Comparison of ENCODE assay signal across 31 mouse cellular contexts in the genomic region with DNA sequence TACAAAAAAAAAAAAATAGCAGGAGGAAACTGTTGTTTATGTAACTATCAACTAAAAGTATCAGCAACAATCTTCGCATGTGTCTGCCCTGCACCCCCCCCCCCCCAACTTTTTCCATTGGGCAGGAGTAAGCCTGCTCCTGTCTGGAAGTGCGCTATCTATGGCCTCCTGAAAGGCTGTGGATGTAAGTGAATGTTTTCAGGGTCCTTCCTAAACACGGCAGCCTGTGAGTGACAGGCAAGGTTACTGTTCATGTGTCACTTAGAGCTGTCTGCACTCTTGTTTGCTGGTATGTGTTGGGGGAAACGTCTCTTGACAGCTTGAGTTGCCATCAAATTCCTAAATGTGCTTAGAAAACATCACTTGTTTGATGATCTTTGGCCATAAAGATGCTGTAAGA.
DNase-seq lines count a peak whose midpoint lies in the region; ATAC-seq and TF ChIP-seq lines count a peak whose summit lies in the region.
"Had no signal": no experiment of that assay in that cellular context is flagged by ENCODE, and none has a peak within 500 bp of the region (broad histone marks: within the 10 kb centered on the region; RNA-seq: fewer than 3 reads in every experiment).

No protein-coding gene starts in this region.

- no peak for DNase-seq in forebrain, embryonic 14.5 days (ENCODE audit: low spot score)
- no peak for DNase-seq in heart, postnatal 4 days
- DNase-seq in heart, postnatal 36 days = no peak
- DNase-seq in left cerebral cortex, adult 2 months (ENCODE audit: extremely low spot score in 1 of 2, low spot score in 2 of 2) = no peak
- DNase-seq in left cerebral cortex, adult 11 months (ENCODE audit: low spot score) = no peak
- DNase-seq: adrenal gland, postnatal 10 days; adrenal gland, postnatal 36 days; B cell, adult 2 months; cerebellum, adult 11 months; cerebellum, adult 2 months; cerebellum, adult 9-11 months; cerebellum, postnatal 25 days; forebrain, postnatal 0 days; gastrocnemius, adult 2 months; gastrocnemius, postnatal 14 days; heart, adult 11 months; kidney, adult 11 months; kidney, adult 8-10 months had no signal

- no peaks in the 10 kb centered on the region for H3K4me1 ChIP-seq in forebrain, embryonic 14.5 days (ENCODE audit: control insufficient read depth, insufficient read depth, low read length)
- H3K4me1 ChIP-seq in forebrain, embryonic 12.5 days = no peaks in the 10 kb centered on the region
- peaks cover 9% of the 10 kb centered on the region; the same call in 1 of the 2 replicates for H3K4me1 ChIP-seq in heart, embryonic 11.5 days (ENCODE audit: control insufficient read depth, insufficient read depth, low read length)
- H3K4me1 ChIP-seq in heart, embryonic 14.5 days (ENCODE audit: control insufficient read depth in 2 of 2, insufficient read depth in 2 of 2, low read length in 2 of 2) = peaks cover 3 to 12% of the 10 kb centered on the region in 2 experiments; a peak in 2 of 4 replicates
- H3K4me1 ChIP-seq: embryonic facial prominence, embryonic 12.5 days; embryonic facial prominence, embryonic 15.5 days; hindbrain, embryonic 13.5 days; intestine, embryonic 15.5 days; kidney, embryonic 15.5 days had no signal

- H3K4me2 ChIP-seq in forebrain, embryonic 14.5 days (ENCODE audit: low read length) = no peak overlapping the region
- H3K4me2 ChIP-seq in forebrain, embryonic 12.5 days = no peak overlapping the region
- H3K4me2 ChIP-seq in heart, embryonic 11.5 days = no peak overlapping the region
- H3K4me2 ChIP-seq in heart, embryonic 14.5 days (ENCODE audit: low read length) = 0 out of 2 replicates have a peak overlapping the region, but pooled peaks have one; percentile 11
- H3K4me2 ChIP-seq: embryonic facial prominence, embryonic 12.5 days; embryonic facial prominence, embryonic 15.5 days; heart, embryonic 15.5 days; hindbrain, embryonic 13.5 days; intestine, embryonic 15.5 days; kidney, embryonic 15.5 days had no signal

- 57% methylated on average over 4 of the region's 4 CpGs for WGBS in forebrain, embryonic 14.5 days
- 52% methylated on average over 4 of the region's 4 CpGs for WGBS in forebrain, embryonic 12.5 days
- 19% methylated on average over 4 of the region's 4 CpGs for WGBS in heart, embryonic 11.5 days (ENCODE audit: insufficient replicate concordance)
- 2% methylated on average over 4 of the region's 4 CpGs for WGBS in heart, embryonic 14.5 days

- no peaks in the 10 kb centered on the region for H3K36me3 ChIP-seq in forebrain, embryonic 14.5 days (ENCODE audit: control insufficient read depth, insufficient read depth, low read length)
- no peaks in the 10 kb centered on the region for H3K36me3 ChIP-seq in forebrain, embryonic 12.5 days (replicated peaks)
- no peaks in the 10 kb centered on the region for H3K36me3 ChIP-seq in heart, embryonic 11.5 days (ENCODE audit: control insufficient read depth, insufficient read depth, low read length)
- H3K36me3 ChIP-seq in heart, embryonic 14.5 days (ENCODE audit: control insufficient read depth, insufficient read depth, low read length) = no peaks in the 10 kb centered on the region
- H3K36me3 ChIP-seq: embryonic facial prominence, embryonic 12.5 days; embryonic facial prominence, embryonic 15.5 days; G1E; heart, embryonic 15.5 days; hindbrain, embryonic 13.5 days; intestine, embryonic 15.5 days; kidney, embryonic 15.5 days had no signal

- no peak overlapping the region for H3K9ac ChIP-seq in forebrain, embryonic 14.5 days (ENCODE audit: low read length)
- no peak overlapping the region for H3K9ac ChIP-seq in forebrain, embryonic 12.5 days
- H3K9ac ChIP-seq in heart, embryonic 11.5 days (ENCODE audit: low read depth, low read length) = no peak overlapping the region
- H3K9ac ChIP-seq in heart, embryonic 14.5 days (ENCODE audit: low read length) = no peak overlapping the region
- H3K9ac ChIP-seq: embryonic facial prominence, embryonic 12.5 days; embryonic facial prominence, embryonic 15.5 days; forebrain, postnatal 0 days; heart, embryonic 15.5 days; hindbrain, embryonic 13.5 days; intestine, embryonic 15.5 days; kidney, embryonic 15.5 days had no signal

- no peak overlapping the region for H3K4me3 ChIP-seq in forebrain, embryonic 14.5 days (ENCODE audit: low read depth, low read length)
- H3K4me3 ChIP-seq in forebrain, embryonic 12.5 days (replicated peaks) = no peak overlapping the region
- no peak overlapping the region for H3K4me3 ChIP-seq in heart, embryonic 11.5 days (ENCODE audit: low read depth, low read length)
- no peak overlapping the region for H3K4me3 ChIP-seq in heart, embryonic 14.5 days (ENCODE audit: control insufficient read depth in 1 of 2, insufficient read depth in 1 of 2, low read depth in 1 of 2, low read length in 2 of 2)
- no peak overlapping the region for H3K4me3 ChIP-seq in left cerebral cortex, adult 2 months
- H3K4me3 ChIP-seq: embryonic facial prominence, embryonic 12.5 days; embryonic facial prominence, embryonic 15.5 days; gastrocnemius, adult 2 months; heart, embryonic 15.5 days; hindbrain, embryonic 13.5 days; intestine, embryonic 15.5 days; kidney, embryonic 15.5 days had no signal

- peak; percentile 50; the same call in 1 of the 2 replicates for ATAC-seq in forebrain, embryonic 14.5 days
- no peak for ATAC-seq in forebrain, embryonic 12.5 days (ENCODE audit: low FRiP score)
- ATAC-seq in heart, embryonic 11.5 days (replicated peaks; ENCODE audit: insufficient number of reproducible peaks, low FRiP score, low TSS enrichment) = peak; percentile 79; the same call in 1 of the 2 replicates
- peak; percentile 69 for ATAC-seq in heart, embryonic 14.5 days (ENCODE audit: insufficient number of reproducible peaks, insufficient read depth, low FRiP score, low read depth)
- ATAC-seq: forebrain, postnatal 0 days; hindbrain, embryonic 16.5 days; intestine, embryonic 15.5 days; Patski had no signal

- no peaks in the 10 kb centered on the region for H3K27me3 ChIP-seq in forebrain, embryonic 14.5 days (replicated peaks; ENCODE audit: control insufficient read depth, insufficient read depth, low read length)
- H3K27me3 ChIP-seq in forebrain, embryonic 12.5 days = no peaks in the 10 kb centered on the region
- no peaks in the 10 kb centered on the region for H3K27me3 ChIP-seq in heart, embryonic 11.5 days (ENCODE audit: control insufficient read depth, insufficient read depth, low read length)
- H3K27me3 ChIP-seq in heart, embryonic 14.5 days (ENCODE audit: control insufficient read depth, insufficient read depth, low read length) = no peaks in the 10 kb centered on the region
- H3K27me3 ChIP-seq: CH12.LX; embryonic facial prominence, embryonic 12.5 days; embryonic facial prominence, embryonic 15.5 days; heart, embryonic 15.5 days; intestine, embryonic 15.5 days; kidney, embryonic 15.5 days; Patski had no signal

- no peak for TF ChIP-seq CTCF in left cerebral cortex, adult 2 months (IDR thresholded peaks at IDR 0.05)

- no peaks in the 10 kb centered on the region for H3K9me3 ChIP-seq in forebrain, embryonic 14.5 days (replicated peaks; ENCODE audit: control insufficient read depth, low read length)
- no peaks in the 10 kb centered on the region for H3K9me3 ChIP-seq in forebrain, embryonic 12.5 days
- no peaks in the 10 kb centered on the region for H3K9me3 ChIP-seq in heart, embryonic 11.5 days (replicated peaks; ENCODE audit: control insufficient read depth, low read length)
- H3K9me3 ChIP-seq in heart, embryonic 14.5 days (ENCODE audit: control insufficient read depth, low read length) = no peaks in the 10 kb centered on the region
- H3K9me3 ChIP-seq: embryonic facial prominence, embryonic 12.5 days; embryonic facial prominence, embryonic 15.5 days; G1E; heart, embryonic 15.5 days; hindbrain, embryonic 13.5 days; intestine, embryonic 15.5 days; kidney, embryonic 15.5 days had no signal

- intact Hi-C loops in heart, postnatal 36 days (cut with DNase I) = no loop called here
- intact Hi-C loops in left cerebral cortex, adult 2 months (cut with DNase I) = no loop called here

- H3K27ac ChIP-seq in forebrain, embryonic 14.5 days (ENCODE audit: low read depth, low read length) = no peak overlapping the region
- H3K27ac ChIP-seq in forebrain, embryonic 12.5 days = no peak overlapping the region
- H3K27ac ChIP-seq in heart, embryonic 11.5 days (ENCODE audit: low read depth, low read length) = peak overlapping the region; percentile 35; the same call in 1 of the 2 replicates
- H3K27ac ChIP-seq in heart, embryonic 14.5 days (replicated peaks in 1 of 2; ENCODE audit: control insufficient read depth in 1 of 2, insufficient read depth in 1 of 2, low read depth in 2 of 2, low read length in 2 of 2) = no peak overlapping the region
- H3K27ac ChIP-seq in left cerebral cortex, adult 2 months = peak overlapping the region; percentile 33; the same call in 1 of the 2 replicates
- H3K27ac ChIP-seq: embryonic facial prominence, embryonic 12.5 days; embryonic facial prominence, embryonic 15.5 days; gastrocnemius, adult 2 months; heart, embryonic 15.5 days; hindbrain, embryonic 13.5 days; intestine, embryonic 15.5 days; kidney, embryonic 15.5 days had no signal

Comparison
In these comparisons a context has a peak if more than half of its experiments do, and no peak if none do; other contexts are left out.
1. H3K27ac ChIP-seq: peak in heart, embryonic 11.5 days (single experiment) and left cerebral cortex, adult 2 months (single experiment); none in forebrain, embryonic 14.5 days (single experiment), forebrain, embryonic 12.5 days (single experiment) and heart, embryonic 14.5 days (0 of 2).